Mouse (Mus musculus) MEL (cell line): Measurements from ENCODE around the gene Tex10.
"Not testable (repeated sequence)": the region's sequence is repeated elsewhere in the genome, so short reads cannot be mapped to it uniquely, and the experiment has no call there.

Source experiments
- BHLHE40 ChIP-seq: IDR thresholded peaks from 2 replicates; pipeline ENCODE4 v1.6.1; 2012; ENCODE audit warnings: low read depth, mild to moderate bottlenecking, inconsistent platforms, low read length, improper control_type of control experiment, borderline replicate concordance
- CTCF ChIP-seq, 3 experiments: IDR thresholded peaks in 2 of 3; conservative IDR thresholded peaks in 1 of 3; 2 replicates each; pipeline ENCODE4 v1.5.1; 2011 to 2012; ENCODE audit warnings: low read length in 3 of 3, low read depth in 2 of 3, mild to moderate bottlenecking in 2 of 3, improper control_type of control experiment in 1 of 3, inconsistent platforms in 1 of 3, mixed read lengths in 1 of 3, moderate library complexity in 1 of 3; ENCODE audit not compliant: control insufficient read depth in 1 of 3, insufficient read depth in 1 of 3, poor library complexity in 1 of 3, severe bottlenecking in 1 of 3
- ELF1 ChIP-seq: IDR thresholded peaks from 2 replicates; pipeline ENCODE4 v1.6.1; 2014; ENCODE audit warnings: low read depth, mild to moderate bottlenecking, inconsistent platforms, low read length, improper control_type of control experiment, moderate library complexity
- EP300 ChIP-seq, 2 experiments: IDR thresholded peaks; 2 replicates each; pipeline ENCODE4 v1.6.1; 2011; ENCODE audit warnings: improper control_type of control experiment in 2 of 2, low read length in 2 of 2, low read depth in 1 of 2, mild to moderate bottlenecking in 1 of 2
- HCFC1 ChIP-seq: IDR thresholded peaks from 2 replicates; pipeline ENCODE4 v1.6.1; 2012; ENCODE audit warnings: low read depth, mild to moderate bottlenecking, inconsistent platforms, low read length, improper control_type of control experiment, moderate library complexity
- MAX ChIP-seq: IDR thresholded peaks from 2 replicates; pipeline ENCODE4 v1.6.1; 2011; ENCODE audit warnings: low read length, improper control_type of control experiment
- MXI1 ChIP-seq: IDR thresholded peaks from 2 replicates; pipeline ENCODE4 v1.6.1; 2011; ENCODE audit warnings: mild to moderate bottlenecking, low read depth, low read length, improper control_type of control experiment
- NELFE ChIP-seq: IDR thresholded peaks from 2 replicates; pipeline ENCODE4 v1.6.1; 2011; ENCODE audit warnings: low read depth, low read length, improper control_type of control experiment
- POLR2A ChIP-seq, 2 experiments: IDR thresholded peaks; 2 replicates each; pipeline ENCODE4 v1.6.1; 2011 to 2012; ENCODE audit warnings: low read length in 2 of 2, mild to moderate bottlenecking in 2 of 2, control low read depth in 1 of 2, improper control_type of control experiment in 1 of 2, low read depth in 1 of 2, moderate library complexity in 1 of 2; ENCODE audit not compliant: control insufficient read depth in 1 of 2, insufficient read depth in 1 of 2, poor library complexity in 1 of 2
- RCOR1 ChIP-seq: IDR thresholded peaks from 2 replicates; pipeline ENCODE4 v1.6.1; 2012; ENCODE audit warnings: low read depth, mild to moderate bottlenecking, inconsistent platforms, low read length, improper control_type of control experiment
- ZC3H11A ChIP-seq: IDR thresholded peaks from 2 replicates; pipeline ENCODE4 v1.6.1; 2012; ENCODE audit warnings: low read depth, mild to moderate bottlenecking, inconsistent platforms, low read length, improper control_type of control experiment
- ZKSCAN1 ChIP-seq: IDR thresholded peaks from 2 replicates; pipeline ENCODE4 v1.6.1; 2012; ENCODE audit warnings: low read depth, mild to moderate bottlenecking, inconsistent platforms, low read length, improper control_type of control experiment, moderate library complexity

GRCm38 (mm10) chr4:48405724-48406491 is 67.4 kb downstream of the Tex10 start:
- TF ChIP-seq CTCF (IDR thresholded peaks at IDR 0.05 in 2 of 3, conservative IDR thresholded peaks at IDR 0.05 in 1 of 3; ENCODE audit: control insufficient read depth in 1 of 3, insufficient read depth in 1 of 3, low read depth in 2 of 3, low read length in 3 of 3, poor library complexity in 1 of 3, severe bottlenecking in 1 of 3); ELF1; ZKSCAN1; POLR2A (IDR thresholded peaks at IDR 0.05; ENCODE audit: control insufficient read depth in 1 of 2, insufficient read depth in 1 of 2, low read depth in 1 of 2, low read length in 2 of 2, poor library complexity in 1 of 2); HCFC1; MAX; NELFE; MXI1; EP300 (IDR thresholded peaks at IDR 0.05; ENCODE audit: low read depth in 1 of 2, low read length in 2 of 2); BHLHE40; RCOR1; ZC3H11A: not testable (repeated sequence)
